8 mouse cellular contexts compared by ENCODE assay signal in the genomic region with DNA sequence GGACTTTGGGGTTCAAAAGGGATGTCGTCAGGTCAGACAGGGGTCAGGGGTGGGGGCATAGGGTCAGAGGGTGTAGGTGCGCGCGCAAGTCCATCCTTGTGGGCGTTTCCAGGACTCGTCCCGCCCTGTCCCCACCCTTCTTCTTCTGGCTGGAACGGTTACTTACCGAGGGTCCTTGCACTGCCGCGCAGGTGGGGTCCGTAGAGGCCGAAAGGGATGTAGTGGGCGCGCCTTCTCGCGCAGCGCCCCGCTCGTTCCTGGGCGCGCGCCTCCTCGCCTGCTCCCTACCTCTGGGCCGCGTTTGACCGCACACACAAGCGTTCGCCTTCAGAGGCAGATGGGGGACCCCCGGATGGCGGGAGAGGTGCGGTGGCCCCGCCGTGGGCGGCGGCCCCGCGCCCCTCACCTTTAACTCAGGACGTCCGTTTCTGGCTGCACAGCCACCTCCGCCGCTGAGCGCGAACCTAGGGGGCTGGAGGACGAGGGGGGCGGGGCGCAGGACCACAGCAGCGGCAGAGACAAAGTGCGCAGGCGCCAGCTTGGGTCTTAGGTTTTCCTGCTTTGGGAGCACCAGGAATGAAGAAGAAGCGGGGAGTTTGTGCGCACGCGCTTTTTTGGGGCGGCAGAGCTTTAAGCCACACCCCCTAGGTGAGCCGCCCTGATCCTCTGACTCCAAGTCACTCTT. TPM values are rescaled to one million over a fixed set of nuclear protein-coding genes. Genes with fewer than 3 reads are reported as not detected.
DNase-seq lines count a peak whose midpoint lies in the region; ATAC-seq and TF ChIP-seq lines count a peak whose summit lies in the region.

Gene Ccdc120, minus strand, starts transcription at position 474 of the 685 bp plus-strand sequence.

- WGBS in kidney, adult 2 months: under 1% methylated on average over 48 of the region's 56 CpGs
- 11% methylated on average over 40 of the region's 56 CpGs for WGBS in limb, embryonic 14.5 days
- 7% methylated on average over 38 of the region's 56 CpGs for WGBS in midbrain, embryonic 16.5 days

- no peaks in the 10 kb centered on the region for H3K9me3 ChIP-seq in limb, embryonic 14.5 days (ENCODE audit: control insufficient read depth, low read length)
- no peaks in the 10 kb centered on the region for H3K9me3 ChIP-seq in midbrain, embryonic 16.5 days (replicated peaks; ENCODE audit: control insufficient read depth, low read length, poor library complexity, severe bottlenecking)

- peaks cover 3% of the 10 kb centered on the region; the same call in 1 of the 2 replicates for H3K4me1 ChIP-seq in kidney, adult 2 months (ENCODE audit: control insufficient read depth, insufficient read depth, low read length)
- H3K4me1 ChIP-seq in limb, embryonic 14.5 days (ENCODE audit: control insufficient read depth, insufficient read depth, low read length): no peaks in the 10 kb centered on the region
- H3K4me1 ChIP-seq in midbrain, embryonic 16.5 days (ENCODE audit: control insufficient read depth, insufficient read depth, low read length): peaks cover 7% of the 10 kb centered on the region

- no peaks in the 10 kb centered on the region for H3K27me3 ChIP-seq in kidney, adult 2 months (replicated peaks; ENCODE audit: control insufficient read depth, insufficient read depth, low read length)
- no peaks in the 10 kb centered on the region for H3K27me3 ChIP-seq in limb, embryonic 14.5 days (ENCODE audit: control insufficient read depth, insufficient read depth, low read length)
- H3K27me3 ChIP-seq in midbrain, embryonic 16.5 days (ENCODE audit: control insufficient read depth, insufficient read depth, low read depth, low read length): no peaks in the 10 kb centered on the region

- no peaks in the 10 kb centered on the region for H3K36me3 ChIP-seq in kidney, adult 2 months (ENCODE audit: control insufficient read depth, insufficient read depth, low read length)
- no peaks in the 10 kb centered on the region for H3K36me3 ChIP-seq in limb, embryonic 14.5 days (ENCODE audit: control insufficient read depth, insufficient read depth, low read length)
- H3K36me3 ChIP-seq in midbrain, embryonic 16.5 days (ENCODE audit: control insufficient read depth, insufficient read depth, low read length): no peaks in the 10 kb centered on the region

- peak within 1 kb of the TSS; percentile 62 for H3K4me3 ChIP-seq in kidney, adult 2 months (ENCODE audit: insufficient read depth, low read depth, low read length)
- peak within 1 kb of the TSS; percentile 62 for H3K4me3 ChIP-seq in limb, embryonic 14.5 days (replicated peaks; ENCODE audit: low read length)
- H3K4me3 ChIP-seq in midbrain, embryonic 16.5 days (ENCODE audit: low read depth, low read length): peak within 1 kb of the TSS; percentile 58

- peak within 1 kb of the TSS; percentile 62 for H3K9ac ChIP-seq in limb, embryonic 14.5 days (ENCODE audit: low read depth, low read length, severe bottlenecking)
- peak within 1 kb of the TSS; percentile 85 for H3K9ac ChIP-seq in midbrain, embryonic 16.5 days (ENCODE audit: low read depth, low read length)

- DNase-seq in urinary bladder, adult 2 months (ENCODE audit: low spot score): no peak
- no peak for DNase-seq in urinary bladder, postnatal 10 days (ENCODE audit: low spot score)
- DNase-seq in cerebellum, postnatal 4 days (ENCODE audit: low spot score in 2 of 2): peak; percentile 31 to 72
- DNase-seq in kidney, adult 2 months: peak; percentile 79
- DNase-seq in limb, embryonic 14.5 days (ENCODE audit: low spot score): peak; percentile 91
- peak; percentile 39 to 44 for DNase-seq in thymus, postnatal 36 days

- H3K27ac ChIP-seq in kidney, adult 2 months (ENCODE audit: insufficient read depth, low read depth, low read length): no peak within 1 kb of the TSS
- H3K27ac ChIP-seq in limb, embryonic 14.5 days (replicated peaks; ENCODE audit: low read depth, low read length): no peak within 1 kb of the TSS
- peak within 1 kb of the TSS; percentile 77 for H3K27ac ChIP-seq in midbrain, embryonic 16.5 days (ENCODE audit: low read length)

- peak; percentile 59 for ATAC-seq in granulocyte monocyte progenitor cell, adult 5-6 weeks (replicated peaks; ENCODE audit: poor library complexity, severe bottlenecking)
- peak; percentile 90 for ATAC-seq in limb, embryonic 14.5 days (ENCODE audit: low FRiP score, low read depth)
- peak; percentile 94 for ATAC-seq in midbrain, embryonic 16.5 days

- H3K4me2 ChIP-seq in limb, embryonic 14.5 days (replicated peaks; ENCODE audit: low read depth, low read length, severe bottlenecking): peak within 1 kb of the TSS; percentile 50
- peak within 1 kb of the TSS; percentile 57 for H3K4me2 ChIP-seq in midbrain, embryonic 16.5 days (ENCODE audit: low read length)

- no peak for TF ChIP-seq CTCF in kidney, adult 2 months (conservative IDR thresholded peaks at IDR 0.05; ENCODE audit: insufficient read depth, insufficient read length, low read depth, low read length)

- no peak for TF ChIP-seq POLR2A in kidney, adult 2 months (IDR thresholded peaks at IDR 0.05; ENCODE audit: low read depth, low read length)
- no peak for TF ChIP-seq POLR2A in limb, embryonic 14.5 days (IDR thresholded peaks at IDR 0.05; ENCODE audit: borderline replicate concordance, extremely low read depth, insufficient read depth, insufficient read length)

RNA-seq across cellular contexts. Expression of gene Ccdc120, which starts in this region (rescaled TPM):
- polyA plus RNA-seq in urinary bladder, adult 2 months (2012; rRNA removed): 16.9 and 17.2 TPM in 2 replicates
- not detected in 2 replicates for total RNA-seq in granulocyte monocyte progenitor cell, adult 5-6 weeks (2014; fragmentation: Nextera tagmentation)
- total RNA-seq in granulocyte monocyte progenitor cell, adult 5-6 weeks (2017): 0.04 and 0.21 TPM in 2 replicates
- polyA plus RNA-seq in kidney, adult 2 months (2012; rRNA removed): 8.3 and 14.1 TPM in 2 replicates
- polyA plus RNA-seq in limb, embryonic 14.5 days (2012; rRNA removed): 25.7 and 38.6 TPM in 2 replicates
- polyA plus RNA-seq in limb, embryonic 14.5 days (2014; fragmentation: Nextera tagmentation; extraction: Ambion mirVana): 14.9 and 16.0 TPM in 2 replicates
- polyA plus RNA-seq in midbrain, embryonic 16.5 days (2015; fragmentation: Nextera tagmentation; extraction: Ambion mirVana): 71.6 and 76.4 TPM in 2 replicates

Comparison
In these comparisons a context has a peak if more than half of its experiments do, and no peak if none do; other contexts are left out.
1. Peak in ATAC-seq in granulocyte monocyte progenitor cell, adult 5-6 weeks; RNA of the gene not detected or under 1 TPM.
2. DNase-seq: peak in cerebellum, postnatal 4 days (2 of 2), kidney, adult 2 months (single experiment), limb, embryonic 14.5 days (single experiment) and thymus, postnatal 36 days (2 of 2); none in urinary bladder, adult 2 months (single experiment) and urinary bladder, postnatal 10 days (single experiment).
3. Peak in every context shown above with its lines, with median percentiles within 50 percentile points of each other: ATAC-seq and H3K4me3 ChIP-seq.